Mouse (Mus musculus): ENCODE measurements around the gene Vmn1r10.

Vmn1r10 gene

GRCm38 (mm10) chr6:57109154-57109553, at the start of gene Vmn1r10:
Gene Vmn1r10 (plus strand): TSS chr6:57109454.
- DNase-seq (ENCODE audit: low spot score): no peak

DNA sequence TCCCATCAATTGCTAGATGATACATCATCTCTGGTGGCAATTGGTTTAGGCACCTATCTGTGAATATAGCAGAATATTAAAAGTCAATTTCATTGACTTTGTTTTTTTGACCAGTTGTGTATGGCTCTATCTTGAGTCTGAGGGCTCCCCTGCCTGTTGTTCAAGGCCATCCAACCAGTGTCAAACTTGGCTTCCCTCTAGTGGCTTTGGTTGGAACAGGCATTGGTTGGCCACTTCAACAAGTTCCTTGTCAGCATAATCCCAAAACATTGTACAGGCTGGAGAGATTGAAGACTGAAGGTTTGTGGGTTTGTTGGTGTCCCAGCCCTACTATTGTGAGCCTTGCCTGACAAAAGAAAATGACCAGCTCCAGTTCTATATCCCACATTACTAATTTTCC, 45.5 kb upstream of the Vmn1r10 start:
- no peak for DNase-seq (ENCODE audit: low spot score)

GRCm38 (mm10) chr6:57066487-57066886, 42.8 kb upstream of the Vmn1r10 start, which contains the start of gene Vmn1r9:
Gene Vmn1r9 (plus strand): TSS chr6:57066787.
- DNase-seq (ENCODE audit: low spot score): no peak

GRCm38 (mm10) chr6:57106358-57106757, 2.9 kb upstream of the Vmn1r10 start:
- DNase-seq (ENCODE audit: low spot score): no peak

GRCm38 (mm10) chr6:57133155-57133554, 23.9 kb downstream of the Vmn1r10 start, which contains the start of gene Vmn1r11:
Gene Vmn1r11 (plus strand): TSS chr6:57133455.
- DNase-seq (ENCODE audit: low spot score): no peak

DNA sequence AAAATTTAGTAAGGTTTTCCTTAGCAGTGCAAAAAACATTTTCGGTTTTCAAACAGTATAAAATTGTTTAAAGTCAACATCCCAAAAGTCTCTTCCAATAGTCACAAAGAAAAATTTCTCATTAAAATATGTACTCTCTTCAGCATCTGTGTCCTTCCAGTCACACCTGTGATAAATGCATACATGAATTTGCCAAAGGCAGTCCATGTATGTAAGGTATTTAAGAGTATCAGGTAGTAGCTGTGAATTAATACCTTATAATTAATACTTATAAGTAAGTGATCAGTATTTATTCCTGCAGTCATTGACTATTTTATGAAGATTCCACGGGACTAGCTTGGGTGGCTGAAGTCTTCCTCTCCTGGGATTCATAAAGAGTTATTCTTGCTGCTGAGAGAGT, 47.4 kb downstream of the Vmn1r10 start, which contains the start of gene Vmn1r12:
TSS of gene Vmn1r12 (plus strand) at position 301 of the 400 bp plus-strand sequence.
- DNase-seq (ENCODE audit: low spot score): no peak

Measured in spleen, adult 12 weeks (tissue).